Mouse (Mus musculus) heart, embryonic 13.5 days (tissue): ENCODE measurements at regions not wholly inside any gene's neighbourhood (a gene's known extent, or its start where the extent isn't known, plus 50 kb on each side); places are given as distances from the start of the nearest gene placed in this dataset.

Source experiments
- ATAC-seq: fragments of 200-750 bp; cut with Nextera tagmentation; 2 replicates; pipeline ENCODE4 v1.8.0; 2017; ENCODE audit warnings: moderate TSS enrichment; ENCODE audit not compliant: insufficient number of reproducible peaks, low FRiP score, low TSS enrichment; ENCODE audit errors: extremely low read depth
- H3K27ac ChIP-seq: fragments of 300-500 bp; sonication (generic); replicated peaks from 2 replicates; pipeline ENCODE4 v1.5.1; 2015; ENCODE audit warnings: moderate library complexity, mild to moderate bottlenecking, inconsistent platforms
- H3K27me3 ChIP-seq: fragments of 300-500 bp; sonication (generic); replicated peaks from 2 replicates; pipeline ENCODE4 v1.6.1; 2015; ENCODE audit warnings: mild to moderate bottlenecking, inconsistent platforms
- H3K36me3 ChIP-seq: fragments of 300-500 bp; sonication (generic); 2 replicates; pipeline ENCODE4 v1.6.1; 2015; ENCODE audit warnings: mild to moderate bottlenecking, inconsistent platforms
- H3K4me1 ChIP-seq: fragments of 300-500 bp; sonication (generic); 2 replicates; pipeline ENCODE4 v1.6.1; 2015; ENCODE audit warnings: inconsistent platforms
- H3K4me2 ChIP-seq: fragments of 300-500 bp; sonication (generic); 2 replicates; pipeline ENCODE4 v1.6.1; 2015; ENCODE audit warnings: inconsistent platforms, mild to moderate bottlenecking, moderate library complexity
- H3K4me3 ChIP-seq: fragments of 300-500 bp; sonication (generic); 2 replicates; pipeline ENCODE4 v1.5.1; 2015; ENCODE audit warnings: moderate library complexity, mild to moderate bottlenecking, inconsistent platforms
- H3K9ac ChIP-seq: fragments of 300-500 bp; sonication (generic); 2 replicates; pipeline ENCODE4 v1.6.1; 2015; ENCODE audit warnings: inconsistent platforms, mild to moderate bottlenecking, moderate library complexity
- H3K9me3 ChIP-seq: fragments of 300-500 bp; sonication (generic); 2 replicates; pipeline ENCODE4 v1.6.1; 2016; ENCODE audit warnings: inconsistent platforms
- WGBS: fragments of 180-500 bp; shearing (Covaris S2); methylation state at CpG from one replicate; pipeline ENCODE4 v1.1.7; 2015; ENCODE audit warnings: mixed read lengths; 5-methylcytosine and 5-hydroxymethylcytosine counted together

GRCm38 (mm10) chr9:30175376-30175775 is 212.4 kb upstream of the Ntm start:
- Histone ChIP-seq H3K9me3 (no peaks in the 10 kb centered on the region), H3K4me1 (no peaks in the 10 kb centered on the region), H3K4me2 (no peak overlapping the region), H3K4me3 (no peak overlapping the region), H3K9ac (no peak overlapping the region), H3K36me3 (no peaks in the 10 kb centered on the region), H3K27me3 (0 out of 2 replicates have a peak, but pooled peaks cover 4% of the 10 kb centered on the region), H3K27ac (no peak overlapping the region)
- 62% methylated on average over 3 of the region's 3 CpGs for WGBS
- ATAC-seq = no peak

- H3K36me3 ChIP-seq = no peaks in the 10 kb centered on the region
- no peak overlapping the region for H3K4me3 ChIP-seq
- no peak for ATAC-seq
- 74% methylated on average over 11 of the region's 11 CpGs for WGBS
- H3K27ac ChIP-seq = no peak overlapping the region
- H3K9me3 ChIP-seq = no peaks in the 10 kb centered on the region
- no peaks in the 10 kb centered on the region for H3K4me1 ChIP-seq
- H3K27me3 ChIP-seq = no peaks in the 10 kb centered on the region
- no peak overlapping the region for H3K4me2 ChIP-seq
- no peak overlapping the region for H3K9ac ChIP-seq
These were observed 220.5 kb upstream of the Ntm start for GRCm38 (mm10) chr9:30183409-30183808.

GRCm38 (mm10) chr9:30184996-30185763 is 222.2 kb upstream of the Ntm start:
- ATAC-seq = no peak
- no peak overlapping the region for H3K4me3 ChIP-seq
- no peak overlapping the region for H3K9ac ChIP-seq
- no peaks in the 10 kb centered on the region for H3K4me1 ChIP-seq
- H3K27me3 ChIP-seq = no peaks in the 10 kb centered on the region
- H3K4me2 ChIP-seq = no peak overlapping the region
- WGBS = 80% methylated on average over 10 of the region's 10 CpGs
- H3K27ac ChIP-seq = no peak overlapping the region
- H3K9me3 ChIP-seq = no peaks in the 10 kb centered on the region
- H3K36me3 ChIP-seq = no peaks in the 10 kb centered on the region

GRCm38 (mm10) chr9:30186261-30186660 is 223.3 kb upstream of the Ntm start:
- no peaks in the 10 kb centered on the region for H3K9me3 ChIP-seq
- no peak overlapping the region for H3K4me3 ChIP-seq
- no peaks in the 10 kb centered on the region for H3K27me3 ChIP-seq
- H3K36me3 ChIP-seq = no peaks in the 10 kb centered on the region
- H3K9ac ChIP-seq = no peak overlapping the region
- H3K4me2 ChIP-seq = no peak overlapping the region
- ATAC-seq = no peak
- 67% methylated on average over 2 of the region's 2 CpGs for WGBS
- no peak overlapping the region for H3K27ac ChIP-seq
- H3K4me1 ChIP-seq = no peaks in the 10 kb centered on the region

GRCm38 (mm10) chr9:30190078-30190477 is 227.1 kb upstream of the Ntm start:
- Histone ChIP-seq H3K4me2 (no peak overlapping the region), H3K27ac (no peak overlapping the region), H3K9ac (no peak overlapping the region), H3K27me3 (no peaks in the 10 kb centered on the region), H3K36me3 (no peaks in the 10 kb centered on the region), H3K4me3 (no peak overlapping the region), H3K4me1 (no peaks in the 10 kb centered on the region), H3K9me3 (no peaks in the 10 kb centered on the region)
- ATAC-seq = no peak
- 77% methylated on average over 5 of the region's 5 CpGs for WGBS

GRCm38 (mm10) chr9:30191119-30191518 is 228.2 kb upstream of the Ntm start:
- H3K9ac ChIP-seq = no peak overlapping the region
- no peak for ATAC-seq
- H3K36me3 ChIP-seq = no peaks in the 10 kb centered on the region
- no peak overlapping the region for H3K4me3 ChIP-seq
- no peak overlapping the region for H3K27ac ChIP-seq
- H3K9me3 ChIP-seq = no peaks in the 10 kb centered on the region
- no peaks in the 10 kb centered on the region; the same call in 1 of the 2 replicates for H3K27me3 ChIP-seq
- H3K4me2 ChIP-seq = no peak overlapping the region
- no peaks in the 10 kb centered on the region for H3K4me1 ChIP-seq

DNA sequence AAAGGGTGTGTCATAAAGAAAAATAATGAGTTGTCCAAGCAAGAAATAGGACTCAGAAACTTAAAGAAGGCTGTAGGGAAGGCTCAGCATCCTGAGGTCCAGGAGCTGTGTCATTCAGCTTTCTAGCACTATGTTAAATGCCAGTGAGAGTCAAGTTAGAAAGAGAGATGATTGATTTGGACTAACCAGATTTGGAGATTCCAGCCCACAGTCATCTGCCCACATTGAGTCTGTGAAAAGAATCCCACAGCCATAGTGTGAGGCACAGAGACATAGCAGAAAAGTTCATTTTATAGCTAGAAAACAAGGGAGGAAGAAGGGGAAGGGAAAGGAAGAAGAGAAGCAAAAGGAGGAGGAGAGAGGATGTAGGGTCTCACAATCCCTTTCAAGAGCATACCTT is 229.0 kb upstream of the Ntm start:
- H3K9me3 ChIP-seq = no peaks in the 10 kb centered on the region
- no peak overlapping the region for H3K9ac ChIP-seq
- H3K4me3 ChIP-seq = no peak overlapping the region
- H3K27ac ChIP-seq = no peak overlapping the region
- no peaks in the 10 kb centered on the region for H3K4me1 ChIP-seq
- H3K27me3 ChIP-seq = no peaks in the 10 kb centered on the region; the same call in 1 of the 2 replicates
- H3K4me2 ChIP-seq = no peak overlapping the region
- no peaks in the 10 kb centered on the region for H3K36me3 ChIP-seq
- ATAC-seq = no peak

DNA sequence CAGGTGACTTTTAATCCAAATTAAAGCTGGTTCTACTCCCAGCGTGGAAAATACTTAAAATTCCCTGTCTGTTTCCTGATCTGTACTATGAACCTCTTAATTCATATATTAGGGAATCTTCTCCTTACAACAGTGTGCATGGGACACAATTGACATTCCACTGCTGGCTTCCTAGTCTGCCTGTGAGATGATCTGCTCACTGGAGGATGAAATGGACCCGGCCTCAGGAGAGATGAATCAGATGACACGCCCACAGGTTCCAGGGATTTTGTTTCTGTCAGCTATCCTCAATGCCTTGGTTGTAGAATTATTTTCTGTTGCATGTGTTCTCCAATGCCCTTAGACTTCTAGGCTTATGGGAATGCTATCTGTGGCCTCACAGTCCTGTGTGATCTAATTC is 231.9 kb upstream of the Ntm start:
- H3K9me3 ChIP-seq = no peaks in the 10 kb centered on the region
- H3K9ac ChIP-seq = no peak overlapping the region
- ATAC-seq = no peak
- H3K36me3 ChIP-seq = no peaks in the 10 kb centered on the region
- no peak overlapping the region for H3K4me3 ChIP-seq
- H3K27ac ChIP-seq = no peak overlapping the region
- WGBS = 74% methylated on average over 3 of the region's 3 CpGs
- no peaks in the 10 kb centered on the region; the same call in 1 of the 2 replicates for H3K27me3 ChIP-seq
- no peaks in the 10 kb centered on the region for H3K4me1 ChIP-seq
- H3K4me2 ChIP-seq = no peak overlapping the region

DNA sequence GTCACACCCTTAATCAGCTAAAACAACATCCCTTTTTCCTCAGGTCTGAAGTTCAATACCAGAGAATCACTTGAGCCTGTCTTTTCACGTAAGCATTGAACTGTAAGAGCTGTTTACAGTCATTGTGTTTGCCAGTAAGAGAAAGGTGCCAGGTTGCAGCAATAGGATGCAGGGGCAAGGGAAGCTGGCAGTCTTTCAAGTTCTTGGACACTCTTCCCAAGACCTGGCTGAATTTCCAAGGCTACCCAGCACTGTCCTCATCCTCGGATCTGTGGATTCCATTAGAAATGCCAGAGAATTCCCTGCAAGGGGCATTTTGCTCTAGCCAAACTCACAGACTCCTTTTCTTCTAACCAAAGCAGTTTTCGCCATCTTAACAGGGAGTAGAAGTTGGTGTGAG is 224.5 kb upstream of the Snx19 start:
- 78% methylated on average over 3 of the region's 3 CpGs for WGBS
- Histone ChIP-seq H3K27me3 (no peaks in the 10 kb centered on the region), H3K9ac (no peak overlapping the region), H3K4me1 (no peaks in the 10 kb centered on the region), H3K4me3 (no peak overlapping the region), H3K9me3 (no peaks in the 10 kb centered on the region), H3K36me3 (no peaks in the 10 kb centered on the region), H3K27ac (no peak overlapping the region), H3K4me2 (no peak overlapping the region)
- ATAC-seq = no peak

GRCm38 (mm10) chr9:30207631-30208030 is 219.3 kb upstream of the Snx19 start:
- H3K9me3 ChIP-seq = no peaks in the 10 kb centered on the region
- H3K4me1 ChIP-seq = no peaks in the 10 kb centered on the region
- H3K4me3 ChIP-seq = no peak overlapping the region
- ATAC-seq = no peak
- WGBS = 71% methylated on average over 4 of the region's 4 CpGs
- no peaks in the 10 kb centered on the region for H3K27me3 ChIP-seq
- H3K9ac ChIP-seq = no peak overlapping the region
- H3K36me3 ChIP-seq = no peaks in the 10 kb centered on the region
- H3K27ac ChIP-seq = no peak overlapping the region
- no peak overlapping the region for H3K4me2 ChIP-seq

DNA sequence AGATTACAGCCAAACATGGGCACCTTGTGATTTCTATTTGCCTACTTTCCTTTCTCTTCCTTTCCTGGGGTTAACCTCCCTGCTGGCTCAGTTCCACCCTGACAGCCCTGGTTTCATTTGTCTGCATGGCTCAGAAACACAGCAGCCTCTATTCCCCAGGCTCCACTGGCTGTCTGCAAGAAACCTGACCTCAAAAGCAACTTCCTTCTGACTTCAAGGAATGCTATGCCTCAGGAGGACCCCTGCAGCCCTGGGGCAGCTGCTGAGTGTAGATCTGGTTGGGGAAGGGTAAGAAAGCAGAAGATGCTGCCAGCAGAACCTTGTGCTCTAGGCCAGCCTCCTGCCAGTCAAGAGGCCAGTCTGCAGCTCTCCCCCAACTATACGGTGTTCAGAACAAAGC is 217.1 kb upstream of the Snx19 start:
- Histone ChIP-seq H3K9me3 (no peaks in the 10 kb centered on the region), H3K4me3 (no peak overlapping the region), H3K27ac (no peak overlapping the region), H3K4me2 (no peak overlapping the region), H3K4me1 (no peaks in the 10 kb centered on the region), H3K9ac (no peak overlapping the region), H3K27me3 (no peaks in the 10 kb centered on the region), H3K36me3 (no peaks in the 10 kb centered on the region)
- 50% methylated on average over 1 of the region's 1 CpGs for WGBS
- no peak for ATAC-seq

- ATAC-seq = no peak
- Histone ChIP-seq H3K9ac (no peak overlapping the region), H3K27me3 (no peaks in the 10 kb centered on the region), H3K36me3 (no peaks in the 10 kb centered on the region), H3K4me2 (no peak overlapping the region), H3K9me3 (no peaks in the 10 kb centered on the region), H3K4me3 (no peak overlapping the region), H3K27ac (no peak overlapping the region), H3K4me1 (no peaks in the 10 kb centered on the region)
- WGBS = 70% methylated on average over 3 of the region's 3 CpGs
These were observed 214.3 kb upstream of the Snx19 start for GRCm38 (mm10) chr9:30212471-30213075.
